Mouse (Mus musculus) heart, embryonic 12.5 days (tissue): Measurements from ENCODE around the gene Lnpep. TPM values are rescaled to one million over a fixed set of nuclear protein-coding genes. Genes with fewer than 3 reads are reported as not detected.
A peak's percentile ranks its signal among the peaks of the same experiment; 100 is the strongest.

ENCODE experiments used
- ATAC-seq: fragments of 200-750 bp; cut with Nextera tagmentation; 2 replicates; pipeline ENCODE4 v1.8.0; 2017; ENCODE audit warnings: moderate TSS enrichment, moderate library complexity; ENCODE audit not compliant: insufficient number of reproducible peaks, low FRiP score
- H3K27ac ChIP-seq: fragments of 300-500 bp; sonication (generic); 2 replicates; pipeline ENCODE4 v1.5.1; 2016; ENCODE audit warnings: mild to moderate bottlenecking, moderate library complexity; ENCODE audit not compliant: poor library complexity, severe bottlenecking
- H3K27me3 ChIP-seq: fragments of 300-500 bp; sonication (generic); replicated peaks from 2 replicates; pipeline ENCODE4 v1.6.1; 2016; ENCODE audit warnings: mild to moderate bottlenecking, moderate library complexity
- H3K36me3 ChIP-seq: fragments of 300-500 bp; sonication (generic); 2 replicates; pipeline ENCODE4 v1.6.1; 2016; ENCODE audit warnings: mild to moderate bottlenecking, moderate library complexity
- H3K4me1 ChIP-seq: fragments of 300-500 bp; sonication (generic); replicated peaks from 2 replicates; pipeline ENCODE4 v1.6.1; 2016; ENCODE audit warnings: mild to moderate bottlenecking
- H3K4me2 ChIP-seq: fragments of 300-500 bp; sonication (generic); 2 replicates; pipeline ENCODE4 v1.6.1; 2016; ENCODE audit warnings: mild to moderate bottlenecking, moderate library complexity
- H3K4me3 ChIP-seq: fragments of 300-500 bp; sonication (generic); 2 replicates; pipeline ENCODE4 v1.5.1; 2016; ENCODE audit warnings: mild to moderate bottlenecking
- H3K9ac ChIP-seq: fragments of 300-500 bp; sonication (generic); 2 replicates; pipeline ENCODE4 v1.6.1; 2016; ENCODE audit warnings: mild to moderate bottlenecking, moderate library complexity
- H3K9me3 ChIP-seq: fragments of 300-500 bp; sonication (generic); replicated peaks from 2 replicates; pipeline ENCODE4 v1.6.1; 2016; ENCODE audit warnings: mild to moderate bottlenecking, moderate library complexity
- WGBS: fragments of 180-500 bp; shearing (Covaris S2); methylation state at CpG from one replicate; pipeline ENCODE4 v1.1.7; 2016; 5-methylcytosine and 5-hydroxymethylcytosine counted together
- polyA plus RNA-seq: library from polyadenylated mRNA; unstranded; fragments of >200 nt; fragmentation: Nextera tagmentation; extraction: Ambion mirVana; gene quantifications from 2 replicates; pipeline ENCODE4 v1.2.1, GENCODE M21; 2016

The Lnpep gene
- polyA plus RNA-seq, 1 experiment from 2014 or later: 13.8 TPM

GRCm38 (mm10) chr17:17625887-17626679 is 1.2 kb upstream of the Lnpep start:
- Histone ChIP-seq H3K4me3 (peak overlapping the region; percentile 98), H3K4me1 (peaks cover 8% of the 10 kb centered on the region), H3K9me3 (no peaks in the 10 kb centered on the region), H3K36me3 (no peaks in the 10 kb centered on the region), H3K9ac (peak overlapping the region; percentile 98), H3K27ac (peak overlapping the region; percentile 99), H3K27me3 (no peaks in the 10 kb centered on the region), H3K4me2 (peak overlapping the region; percentile 83)
- no peak for ATAC-seq
- WGBS: 30% methylated on average over 7 of the region's 7 CpGs

- WGBS: under 1% methylated on average over 51 of the region's 51 CpGs
- peak; percentile 98 for ATAC-seq
- Histone ChIP-seq H3K27me3 (no peaks in the 10 kb centered on the region), H3K36me3 (no peaks in the 10 kb centered on the region), H3K4me3 (peak overlapping the region; percentile 98), H3K4me1 (peaks cover 8% of the 10 kb centered on the region), H3K4me2 (peak overlapping the region; percentile 83), H3K9ac (peak overlapping the region; percentile 98), H3K9me3 (no peaks in the 10 kb centered on the region), H3K27ac (peak overlapping the region; percentile 99)
Observed at GRCm38 (mm10) chr17:17624421-17624956, 361 bp downstream of the Lnpep start.

GRCm38 (mm10) chr17:17623890-17624420 is 895 bp downstream of the Lnpep start:
- Histone ChIP-seq H3K27me3 (no peaks in the 10 kb centered on the region), H3K4me3 (peak overlapping the region; percentile 98), H3K4me2 (peak overlapping the region; percentile 83), H3K9me3 (no peaks in the 10 kb centered on the region), H3K27ac (peak overlapping the region; percentile 99), H3K9ac (peak overlapping the region; percentile 98), H3K4me1 (peaks cover 12% of the 10 kb centered on the region), H3K36me3 (no peaks in the 10 kb centered on the region)
- ATAC-seq: peak; percentile 52
- WGBS: under 1% methylated on average over 42 of the region's 42 CpGs

- H3K27ac ChIP-seq: peak overlapping the region; percentile 99
- no peaks in the 10 kb centered on the region for H3K36me3 ChIP-seq
- WGBS: 5% methylated on average over 7 of the region's 7 CpGs
- H3K4me1 ChIP-seq: peaks cover 14% of the 10 kb centered on the region
- no peak for ATAC-seq
- H3K9me3 ChIP-seq: no peaks in the 10 kb centered on the region
- H3K9ac ChIP-seq: peak overlapping the region; percentile 98
- H3K4me3 ChIP-seq: peak overlapping the region; percentile 98
- H3K27me3 ChIP-seq: no peaks in the 10 kb centered on the region
- H3K4me2 ChIP-seq: peak overlapping the region; percentile 83
Observed at GRCm38 (mm10) chr17:17623221-17623889, 1.5 kb downstream of the Lnpep start.

GRCm38 (mm10) chr17:17622576-17622975 is 2.3 kb downstream of the Lnpep start:
- Histone ChIP-seq H3K4me3 (no peak overlapping the region), H3K4me1 (peaks cover 21% of the 10 kb centered on the region), H3K4me2 (no peak overlapping the region), H3K9me3 (no peaks in the 10 kb centered on the region), H3K36me3 (no peaks in the 10 kb centered on the region), H3K27me3 (no peaks in the 10 kb centered on the region), H3K9ac (no peak overlapping the region), H3K27ac (no peak overlapping the region)
- no peak for ATAC-seq
- 89% methylated on average over 1 of the region's 1 CpGs for WGBS

GRCm38 (mm10) chr17:17621586-17621985 is 3.3 kb downstream of the Lnpep start:
- ATAC-seq: no peak
- H3K27ac ChIP-seq: peak overlapping the region; percentile 47; the same call in 1 of the 2 replicates
- H3K36me3 ChIP-seq: no peaks in the 10 kb centered on the region
- H3K9me3 ChIP-seq: no peaks in the 10 kb centered on the region
- H3K4me1 ChIP-seq: peaks cover 26% of the 10 kb centered on the region
- H3K4me3 ChIP-seq: no peak overlapping the region
- H3K27me3 ChIP-seq: no peaks in the 10 kb centered on the region
- H3K9ac ChIP-seq: no peak overlapping the region
- 37% methylated on average over 3 of the region's 3 CpGs for WGBS
- peak overlapping the region; percentile 33; the same call in 1 of the 2 replicates for H3K4me2 ChIP-seq

- Histone ChIP-seq H3K9me3 (no peaks in the 10 kb centered on the region), H3K27ac (peak overlapping the region; percentile 60), H3K36me3 (no peaks in the 10 kb centered on the region), H3K4me1 (peaks cover 29% of the 10 kb centered on the region), H3K27me3 (no peaks in the 10 kb centered on the region), H3K9ac (0 out of 2 replicates have a peak overlapping the region, but pooled peaks have one; percentile 48), H3K4me3 (no peak overlapping the region), H3K4me2 (peak overlapping the region; percentile 40)
- no peak for ATAC-seq
- 72% methylated on average over 1 of the region's 1 CpGs for WGBS
Observed at GRCm38 (mm10) chr17:17618463-17618862, 6.4 kb downstream of the Lnpep start.

- no peaks in the 10 kb centered on the region for H3K27me3 ChIP-seq
- no peak for ATAC-seq
- H3K27ac ChIP-seq: peak overlapping the region; percentile 60
Observed at GRCm38 (mm10) chr17:17617440-17618204, 7.2 kb downstream of the Lnpep start.

GRCm38 (mm10) chr17:17612336-17612735 is 12.5 kb downstream of the Lnpep start:
- H3K9me3 ChIP-seq: no peaks in the 10 kb centered on the region
- no peaks in the 10 kb centered on the region for H3K36me3 ChIP-seq
- H3K9ac ChIP-seq: no peak overlapping the region
- H3K4me2 ChIP-seq: no peak overlapping the region
- H3K4me3 ChIP-seq: no peak overlapping the region
- no peak overlapping the region for H3K27ac ChIP-seq
- H3K4me1 ChIP-seq: peaks cover 22% of the 10 kb centered on the region
- no peaks in the 10 kb centered on the region for H3K27me3 ChIP-seq
- 71% methylated on average over 2 of the region's 2 CpGs for WGBS
- no peak for ATAC-seq

More at GRCm38 (mm10) chr17:17617440-17618204, 7.2 kb downstream of the Lnpep start:
- Histone ChIP-seq H3K9ac (0 out of 2 replicates have a peak overlapping the region, but pooled peaks have one; percentile 48), H3K36me3 (no peaks in the 10 kb centered on the region), H3K4me2 (peak overlapping the region; percentile 40), H3K4me3 (no peak overlapping the region), H3K9me3 (no peaks in the 10 kb centered on the region), H3K4me1 (peaks cover 26% of the 10 kb centered on the region)
- WGBS: 77% methylated on average over 4 of the region's 4 CpGs

- Histone ChIP-seq H3K9me3 (no peaks in the 10 kb centered on the region), H3K27me3 (no peaks in the 10 kb centered on the region), H3K36me3 (no peaks in the 10 kb centered on the region), H3K4me1 (peaks cover 17% of the 10 kb centered on the region), H3K4me2 (no peak overlapping the region), H3K4me3 (no peak overlapping the region), H3K27ac (peak overlapping the region; percentile 60; the same call in 1 of the 2 replicates), H3K9ac (no peak overlapping the region)
- ATAC-seq: no peak
- WGBS: 64% methylated on average over 3 of the region's 3 CpGs
Observed at GRCm38 (mm10) chr17:17609523-17609922, 15.3 kb downstream of the Lnpep start.
